Mouse (Mus musculus) CH12.LX (cell line): ENCODE results near the gene Micu1. TPM values are rescaled to one million over a fixed set of nuclear protein-coding genes. Genes with fewer than 3 reads are reported as not detected.

Experiments
- DNase-seq: peaks from one replicate; pipeline ENCODE4 v3.0.0-alpha.2; 2013; ENCODE audit errors: extremely low read depth
- H3K27ac ChIP-seq: 2 replicates; pipeline ENCODE4 v1.5.1; 2012; ENCODE audit warnings: low read depth, mild to moderate bottlenecking, control low read depth, moderate library complexity; ENCODE audit not compliant: insufficient read depth
- H3K27me3 ChIP-seq: replicated peaks from 2 replicates; pipeline ENCODE3; 2012; ENCODE audit warnings: inconsistent platforms
- H3K36me3 ChIP-seq, 2 experiments: replicated peaks in 1 of 2; 2 replicates each; pipeline versions ENCODE3 to v1.6.1; 2012; ENCODE audit warnings: inconsistent platforms in 1 of 2, low read length in 1 of 2, mild to moderate bottlenecking in 1 of 2, mixed read lengths in 1 of 2, moderate library complexity in 1 of 2; ENCODE audit not compliant: control insufficient read depth in 1 of 2, insufficient read depth in 1 of 2
- H3K4me1 ChIP-seq, 2 experiments: 2 replicates each; pipeline ENCODE4 v1.6.1; 2012; ENCODE audit warnings: inconsistent platforms in 1 of 2, moderate library complexity in 1 of 2; ENCODE audit not compliant: insufficient read depth in 2 of 2, control insufficient read depth in 1 of 2
- H3K4me2 ChIP-seq: 2 replicates; pipeline ENCODE4 v1.6.1; 2012; ENCODE audit warnings: low read depth, mild to moderate bottlenecking, control low read depth; ENCODE audit not compliant: poor library complexity, insufficient read depth, severe bottlenecking
- H3K4me3 ChIP-seq, 3 experiments: fragments of 150-350 bp in 1 of 3; sonication (generic) in 1 of 3; replicated peaks in 1 of 3; 2 replicates each; pipeline versions ENCODE3 to v1.5.1; 2011 to 2012; ENCODE audit warnings: low read depth in 2 of 3, low read length in 2 of 3, mild to moderate bottlenecking in 2 of 3, moderate library complexity in 2 of 3, control low read depth in 1 of 3, improper control_type of control experiment in 1 of 3, inconsistent platforms in 1 of 3, mixed read lengths in 1 of 3; ENCODE audit not compliant: poor library complexity in 1 of 3
- H3K79me2 ChIP-seq: replicated peaks from 2 replicates; pipeline ENCODE4 v1.6.1; 2012; ENCODE audit warnings: mild to moderate bottlenecking, moderate library complexity; ENCODE audit not compliant: control insufficient read depth, poor library complexity, insufficient read depth, severe bottlenecking; ENCODE audit errors: extremely low read depth
- H3K9ac ChIP-seq: 2 replicates; pipeline ENCODE4 v1.6.1; 2012; ENCODE audit warnings: low read depth, mild to moderate bottlenecking, control low read depth, moderate library complexity; ENCODE audit not compliant: insufficient read depth
- H3K9me3 ChIP-seq: replicated peaks from 2 replicates; pipeline ENCODE3; 2012; ENCODE audit warnings: low read length, inconsistent platforms, mixed read lengths
- CHD2 ChIP-seq: IDR thresholded peaks from 2 replicates; pipeline ENCODE4 v1.6.1; 2011; ENCODE audit warnings: low read length, improper control_type of control experiment
- EP300 ChIP-seq: IDR thresholded peaks from 2 replicates; pipeline ENCODE4 v1.6.1; 2011; ENCODE audit warnings: low read length, improper control_type of control experiment
- ETS1 ChIP-seq: conservative IDR thresholded peaks from 2 replicates; pipeline ENCODE4 v1.6.1; 2012; ENCODE audit warnings: low read depth, mild to moderate bottlenecking, inconsistent platforms, low read length, improper control_type of control experiment, moderate library complexity
- JUND ChIP-seq: conservative IDR thresholded peaks from 2 replicates; pipeline ENCODE4 v1.6.1; 2011; ENCODE audit warnings: low read depth, low read length, improper control_type of control experiment
- KAT2A ChIP-seq: IDR thresholded peaks from 2 replicates; pipeline ENCODE4 v1.6.1; 2012; ENCODE audit warnings: low read length, improper control_type of control experiment, inconsistent platforms; ENCODE audit not compliant: insufficient replicate concordance
- MAFK ChIP-seq: IDR thresholded peaks from 2 replicates; pipeline ENCODE4 v1.6.1; 2011; ENCODE audit warnings: low read length, improper control_type of control experiment; ENCODE audit not compliant: insufficient replicate concordance
- NRF1 ChIP-seq: IDR thresholded peaks from 2 replicates; pipeline ENCODE4 v1.6.1; 2014; ENCODE audit warnings: low read depth, mild to moderate bottlenecking, inconsistent platforms, low read length, improper control_type of control experiment, moderate library complexity
- POLR2AphosphoS2 ChIP-seq: IDR thresholded peaks from 2 replicates; pipeline ENCODE4 v1.6.1; 2011; ENCODE audit warnings: low read depth, low read length, improper control_type of control experiment
- RCOR1 ChIP-seq: conservative IDR thresholded peaks from 2 replicates; pipeline ENCODE4 v1.6.1; 2012; ENCODE audit warnings: low read depth, mild to moderate bottlenecking, inconsistent platforms, low read length, improper control_type of control experiment
- ZC3H11A ChIP-seq: IDR thresholded peaks from 2 replicates; pipeline ENCODE4 v1.6.1; 2012; ENCODE audit warnings: low read depth, mild to moderate bottlenecking, inconsistent platforms, low read length, improper control_type of control experiment
- ZKSCAN1 ChIP-seq: IDR thresholded peaks from 2 replicates; pipeline ENCODE4 v1.6.1; 2012; ENCODE audit warnings: low read depth, inconsistent platforms, low read length, improper control_type of control experiment, borderline replicate concordance
- dilution Hi-C: fragments of 300-500 bp; cut with MboI; formaldehyde crosslinking; loops from 2 replicates; pipeline ENCODE4 v1.14.3; 2020; ENCODE audit warnings: low sequenced_read_pairs; ENCODE audit not compliant: extremely low pct_unique_long_range_greater_than_20kb, extremely low pct_ligation_motif_present
- in situ Hi-C: fragments of 300-500 bp; cut with MboI; formaldehyde crosslinking; loops from 3 replicates; pipeline ENCODE4 v1.14.3; 2019; ENCODE audit warnings: low sequenced_read_pairs, low pct_ligation_motif_present, low pct_unique_long_range_greater_than_20kb, mixed read lengths
- polyA plus RNA-seq: library from polyadenylated mRNA; unstranded; fragments of >175 nt; gene quantifications from 2 replicates; pipeline ENCODE4 v1.2.1, GENCODE M21; 2012; ENCODE audit warnings: low read depth; ENCODE audit not compliant: insufficient read length
- total RNA-seq, 2 experiments: library from RNA; depleted of rRNA; stranded (reverse); fragments of 300-350 nt in 1 of 2; fragments of >200 nt in 1 of 2; gene quantifications; 2 replicates each; pipeline ENCODE4 v1.2.3; 2012 to 2014

The Micu1 gene
- total and polyA plus RNA-seq, 3 experiments: 23.1 to 37.1 (median 29.3) TPM

DNA sequence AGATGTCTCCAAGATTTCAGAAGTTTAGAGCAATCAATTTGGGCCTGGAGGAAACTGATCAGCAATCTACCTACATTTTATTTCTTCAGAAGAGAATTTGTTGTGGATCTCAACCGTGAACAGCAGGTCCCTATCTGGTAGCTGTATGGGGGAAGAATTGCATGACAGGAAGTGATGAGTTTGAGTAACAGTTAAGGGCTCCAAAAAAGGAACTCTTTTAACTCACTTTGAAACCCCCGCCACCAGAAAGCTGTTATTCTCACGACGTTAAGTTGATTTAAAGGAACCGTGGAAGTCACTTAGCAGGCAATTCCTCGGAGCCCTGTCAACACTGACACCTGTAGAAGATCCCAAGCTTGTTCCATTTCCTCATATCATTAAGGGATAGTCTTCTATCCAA, 9.8 kb upstream of the Micu1 start:
- Histone ChIP-seq H3K27ac (no peak overlapping the region), H3K9me3 (no peaks in the 10 kb centered on the region), H3K4me2 (peak overlapping the region; percentile 13; the same call in 1 of the 2 replicates), H3K4me1 (peaks cover 0 to 12% of the 10 kb centered on the region in 2 experiments; a peak in 2 of 4 replicates), H3K4me3 (no peak overlapping the region), H3K79me2 (no peaks in the 10 kb centered on the region), H3K27me3 (no peaks in the 10 kb centered on the region), H3K9ac (no peak overlapping the region), H3K36me3 (no peaks in the 10 kb centered on the region)
- DNase-seq: no peak
- dilution Hi-C loops: no loop called here
- in situ Hi-C loops: no loop called here
- TF ChIP-seq CHD2 (no peak), ZKSCAN1 (no peak), MAFK (no peak), EP300 (no peak), KAT2A (no peak), JUND (no peak), POLR2AphosphoS2 (no peak), NRF1 (no peak), ZC3H11A (no peak)

- TF ChIP-seq ETS1: no peak
- no peak for TF ChIP-seq RCOR1
- no peaks in the 10 kb centered on the region for H3K27me3 ChIP-seq
- dilution Hi-C loops (no loop called here), in situ Hi-C loops (no loop called here)
- DNase-seq: no peak
- no peak overlapping the region for H3K27ac ChIP-seq
- H3K9ac ChIP-seq: no peak overlapping the region
- H3K4me1 ChIP-seq: peaks cover 0 to 12% of the 10 kb centered on the region in 2 experiments; a peak in 2 of 4 replicates
- H3K9me3 ChIP-seq: no peaks in the 10 kb centered on the region
- H3K36me3 ChIP-seq: no peaks in the 10 kb centered on the region
- no peak overlapping the region for H3K4me2 ChIP-seq
- H3K4me3 ChIP-seq: no peak overlapping the region
- H3K79me2 ChIP-seq: no peaks in the 10 kb centered on the region
These were observed 8.2 kb upstream of the Micu1 start for GRCm38 (mm10) chr10:59694104-59694503.

DNA sequence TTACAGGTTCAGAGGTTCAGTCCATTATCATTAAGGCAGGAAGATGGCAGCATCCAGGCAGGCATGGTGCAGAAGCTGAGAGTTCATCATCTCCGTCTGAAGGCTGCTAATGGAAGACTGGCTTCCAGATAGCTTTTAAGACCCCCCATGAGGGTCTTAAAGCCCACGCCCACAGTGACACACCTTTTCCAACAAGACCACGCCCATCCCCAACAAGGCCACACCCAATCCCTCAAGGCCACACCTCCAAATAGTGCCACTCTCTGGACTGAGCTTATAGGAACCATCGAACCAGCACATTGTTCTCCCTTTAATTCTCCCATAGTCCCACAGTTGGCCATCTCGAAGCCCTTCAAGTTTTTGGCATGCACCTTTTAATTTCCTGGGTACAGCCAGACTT, 2.8 kb upstream of the Micu1 start:
- H3K27ac ChIP-seq: no peak overlapping the region
- dilution Hi-C loops (no loop called here), in situ Hi-C loops (no loop called here)
- peaks cover 4% of the 10 kb centered on the region for H3K79me2 ChIP-seq
- H3K4me3 ChIP-seq: no peak overlapping the region
- no peak overlapping the region for H3K4me2 ChIP-seq
- no peak for TF ChIP-seq KAT2A
- H3K9me3 ChIP-seq: no peaks in the 10 kb centered on the region
- no peaks in the 10 kb centered on the region for H3K36me3 ChIP-seq
- peaks cover 4 to 9% of the 10 kb centered on the region in 2 experiments; a peak in 3 of 4 replicates for H3K4me1 ChIP-seq
- DNase-seq: no peak
- no peaks in the 10 kb centered on the region for H3K27me3 ChIP-seq
- H3K9ac ChIP-seq: no peak overlapping the region
